Mouse (Mus musculus) lung, embryonic 16.5 days (tissue): ENCODE measurements around the gene Atp13a2. TPM values are rescaled to one million over a fixed set of nuclear protein-coding genes. Genes with fewer than 3 reads are reported as not detected.

Source experiments
- ATAC-seq: fragments of 200-750 bp; cut with Nextera tagmentation; 2 replicates; pipeline ENCODE4 v1.8.0; 2017; ENCODE audit warnings: low read depth, mild to moderate bottlenecking, moderate library complexity
- H3K27ac ChIP-seq: fragments of 300-500 bp; sonication (generic); 2 replicates; pipeline ENCODE4 v1.5.1; 2014; ENCODE audit warnings: mild to moderate bottlenecking, control low read depth, low read length
- H3K27me3 ChIP-seq: fragments of 300-500 bp; sonication (generic); 2 replicates; pipeline ENCODE4 v1.6.1; 2014; ENCODE audit warnings: low read depth, low read length, mixed read lengths; ENCODE audit not compliant: control insufficient read depth, insufficient read depth
- H3K36me3 ChIP-seq: fragments of 300-500 bp; sonication (generic); 2 replicates; pipeline ENCODE4 v1.6.1; 2014; ENCODE audit warnings: low read length; ENCODE audit not compliant: control insufficient read depth, insufficient read depth
- H3K4me1 ChIP-seq: fragments of 300-500 bp; sonication (generic); replicated peaks from 2 replicates; pipeline ENCODE4 v1.6.1; 2014; ENCODE audit warnings: low read length, mixed read lengths; ENCODE audit not compliant: control insufficient read depth, insufficient read depth
- H3K4me2 ChIP-seq: fragments of 300-500 bp; sonication (generic); 2 replicates; pipeline ENCODE4 v1.6.1; 2014; ENCODE audit warnings: low read depth, low read length, control low read depth
- H3K4me3 ChIP-seq: fragments of 300-500 bp; sonication (generic); 2 replicates; pipeline ENCODE4 v1.5.1; 2014; ENCODE audit warnings: mild to moderate bottlenecking, low read length, control low read depth
- H3K9ac ChIP-seq: fragments of 300-500 bp; sonication (generic); 2 replicates; pipeline ENCODE4 v1.6.1; 2014; ENCODE audit warnings: low read length, control low read depth
- H3K9me3 ChIP-seq: fragments of 300-500 bp; sonication (generic); 2 replicates; pipeline ENCODE4 v1.6.1; 2016; ENCODE audit warnings: low read length; ENCODE audit not compliant: control insufficient read depth
- WGBS: fragments of 180-500 bp; shearing (Covaris S2); extraction: QIAGEN DNeasy Blood & Tissue Kit; methylation state at CpG from one replicate; pipeline ENCODE4 v1.1.7; 2014; 5-methylcytosine and 5-hydroxymethylcytosine counted together
- polyA plus RNA-seq: library from polyadenylated mRNA; unstranded; fragments of >200 nt; fragmentation: Nextera tagmentation; extraction: Ambion mirVana; gene quantifications from 2 replicates; pipeline ENCODE4 v1.2.1, GENCODE M21; 2015

Atp13a2 gene
- polyA plus RNA-seq, 1 experiment from 2014 or later: 34.5 TPM

GRCm38 (mm10) chr4:140987476-140987875 is 803 bp downstream of the Atp13a2 start:
- Histone ChIP-seq H3K36me3 (no peaks in the 10 kb centered on the region), H3K4me3 (peak overlapping the region; percentile 91), H3K9me3 (no peaks in the 10 kb centered on the region), H3K4me2 (peak overlapping the region; percentile 86), H3K4me1 (peaks cover 19% of the 10 kb centered on the region), H3K27ac (no peak overlapping the region), H3K9ac (peak overlapping the region; percentile 87), H3K27me3 (no peaks in the 10 kb centered on the region)
- 22% methylated on average over 7 of the region's 7 CpGs for WGBS
- no peak for ATAC-seq

- Histone ChIP-seq H3K27ac (no peak overlapping the region), H3K4me3 (no peak overlapping the region), H3K4me2 (no peak overlapping the region), H3K27me3 (no peaks in the 10 kb centered on the region), H3K4me1 (peaks cover 12% of the 10 kb centered on the region), H3K36me3 (no peaks in the 10 kb centered on the region), H3K9ac (no peak overlapping the region), H3K9me3 (no peaks in the 10 kb centered on the region)
- ATAC-seq: no peak
- WGBS: 74% methylated on average over 7 of the region's 7 CpGs
These were observed 2.1 kb downstream of the Atp13a2 start for GRCm38 (mm10) chr4:140988706-140989290.

GRCm38 (mm10) chr4:140989447-140989846 is 2.8 kb downstream of the Atp13a2 start:
- Histone ChIP-seq H3K27ac (no peak overlapping the region), H3K36me3 (peaks cover 6% of the 10 kb centered on the region), H3K4me3 (no peak overlapping the region), H3K9me3 (no peaks in the 10 kb centered on the region), H3K4me2 (no peak overlapping the region), H3K9ac (no peak overlapping the region), H3K4me1 (peaks cover 12% of the 10 kb centered on the region), H3K27me3 (no peaks in the 10 kb centered on the region)
- no peak for ATAC-seq
- 92% methylated on average over 14 of the region's 14 CpGs for WGBS

GRCm38 (mm10) chr4:140992215-140992614 is 5.5 kb downstream of the Atp13a2 start:
- Histone ChIP-seq H3K27me3 (no peaks in the 10 kb centered on the region), H3K9ac (no peak overlapping the region), H3K4me2 (no peak overlapping the region), H3K4me3 (no peak overlapping the region), H3K36me3 (peaks cover 22% of the 10 kb centered on the region), H3K9me3 (no peaks in the 10 kb centered on the region), H3K4me1 (peaks cover 8% of the 10 kb centered on the region), H3K27ac (no peak overlapping the region)
- no peak for ATAC-seq
- WGBS: 89% methylated on average over 20 of the region's 20 CpGs

- H3K36me3 ChIP-seq: peaks cover 25% of the 10 kb centered on the region
- no peak for ATAC-seq
These were observed 7.2 kb downstream of the Atp13a2 start for GRCm38 (mm10) chr4:140993846-140994245.

GRCm38 (mm10) chr4:140995811-140996210 is 9.1 kb downstream of the Atp13a2 start:
- Histone ChIP-seq H3K4me3 (no peak overlapping the region), H3K9ac (no peak overlapping the region), H3K9me3 (no peaks in the 10 kb centered on the region), H3K4me2 (no peak overlapping the region), H3K27ac (no peak overlapping the region), H3K27me3 (no peaks in the 10 kb centered on the region), H3K36me3 (peaks cover 29% of the 10 kb centered on the region), H3K4me1 (no peaks in the 10 kb centered on the region)
- WGBS: 92% methylated on average over 8 of the region's 8 CpGs
- ATAC-seq: no peak

More at GRCm38 (mm10) chr4:140993846-140994245, 7.2 kb downstream of the Atp13a2 start:
- H3K9ac ChIP-seq: no peak overlapping the region
- no peak overlapping the region for H3K4me2 ChIP-seq
- H3K27ac ChIP-seq: no peak overlapping the region
- WGBS: 73% methylated on average over 8 of the region's 8 CpGs
- H3K4me3 ChIP-seq: no peak overlapping the region
- H3K9me3 ChIP-seq: no peaks in the 10 kb centered on the region
- H3K4me1 ChIP-seq: no peaks in the 10 kb centered on the region
- no peaks in the 10 kb centered on the region for H3K27me3 ChIP-seq

GRCm38 (mm10) chr4:140996812-140997211 is 10.1 kb downstream of the Atp13a2 start:
- peaks cover 29% of the 10 kb centered on the region for H3K36me3 ChIP-seq
- H3K4me3 ChIP-seq: no peak overlapping the region
- no peak overlapping the region for H3K4me2 ChIP-seq
- H3K27me3 ChIP-seq: no peaks in the 10 kb centered on the region
- WGBS: 90% methylated on average over 9 of the region's 9 CpGs
- no peaks in the 10 kb centered on the region for H3K4me1 ChIP-seq
- H3K9ac ChIP-seq: no peak overlapping the region
- no peaks in the 10 kb centered on the region for H3K9me3 ChIP-seq
- no peak overlapping the region for H3K27ac ChIP-seq
- ATAC-seq: no peak

GRCm38 (mm10) chr4:141005983-141006382 is 19.3 kb downstream of the Atp13a2 start:
- no peak overlapping the region for H3K4me3 ChIP-seq
- no peaks in the 10 kb centered on the region for H3K4me1 ChIP-seq
- ATAC-seq: no peak
- no peak overlapping the region for H3K9ac ChIP-seq
- WGBS: 78% methylated on average over 13 of the region's 13 CpGs
- H3K9me3 ChIP-seq: no peaks in the 10 kb centered on the region
- H3K36me3 ChIP-seq: peaks cover 28% of the 10 kb centered on the region
- no peak overlapping the region for H3K4me2 ChIP-seq
- H3K27me3 ChIP-seq: no peaks in the 10 kb centered on the region
- H3K27ac ChIP-seq: no peak overlapping the region

GRCm38 (mm10) chr4:141008028-141008427 is 21.4 kb downstream of the Atp13a2 start:
- H3K4me1 ChIP-seq: peaks cover 12% of the 10 kb centered on the region
- H3K36me3 ChIP-seq: peaks cover 28% of the 10 kb centered on the region
- no peaks in the 10 kb centered on the region for H3K9me3 ChIP-seq
- ATAC-seq: no peak
- 75% methylated on average over 8 of the region's 8 CpGs for WGBS
- no peaks in the 10 kb centered on the region for H3K27me3 ChIP-seq
- H3K4me3 ChIP-seq: no peak overlapping the region
- H3K9ac ChIP-seq: no peak overlapping the region
- no peak overlapping the region for H3K4me2 ChIP-seq
- H3K27ac ChIP-seq: no peak overlapping the region

GRCm38 (mm10) chr4:141010118-141010517 is 23.4 kb downstream of the Atp13a2 start, which contains the start of gene Mfap2:
Mfap2 (plus strand) TSS chr4:141010418.
- H3K36me3 ChIP-seq: peaks cover 29% of the 10 kb centered on the region

More at GRCm38 (mm10) chr4:141010118-141010517, 23.4 kb downstream of the Atp13a2 start, which contains the start of gene Mfap2:
- Histone ChIP-seq H3K27me3 (no peaks in the 10 kb centered on the region), H3K4me1 (peaks cover 12% of the 10 kb centered on the region), H3K9ac (peak within 1 kb of the TSS; percentile 87), H3K4me2 (peak within 1 kb of the TSS; percentile 63), H3K4me3 (peak within 1 kb of the TSS; percentile 77), H3K9me3 (no peaks in the 10 kb centered on the region), H3K27ac (peak within 1 kb of the TSS; percentile 94)
- no peak for ATAC-seq
- WGBS: 10% methylated on average over 7 of the region's 7 CpGs
